Mouse (Mus musculus): ENCODE data around the gene Metrnl. TPM values are rescaled to one million over a fixed set of nuclear protein-coding genes. Genes with fewer than 3 reads are reported as not detected.
"Not testable (repeated sequence)": the region's sequence is repeated elsewhere in the genome, so short reads cannot be mapped to it uniquely, and the experiment has no call there.

Gene Metrnl
- total RNA-seq (2017): 9.2 and 12.2 TPM in 2 replicates

GRCm38 (mm10) chr11:121701244-121701643, at the start of gene Metrnl:
Gene Metrnl (plus strand): TSS chr11:121701544.
- ATAC-seq (replicated peaks in 1 of 2; ENCODE audit: insufficient read depth in 1 of 2, low FRiP score in 2 of 2, low TSS enrichment in 1 of 2, low read depth in 1 of 2, poor library complexity in 2 of 2, severe bottlenecking in 2 of 2): no peak

- ATAC-seq (replicated peaks in 1 of 2; ENCODE audit: insufficient read depth in 1 of 2, low FRiP score in 2 of 2, low TSS enrichment in 1 of 2, low read depth in 1 of 2, poor library complexity in 2 of 2, severe bottlenecking in 2 of 2): no peak
Measured at GRCm38 (mm10) chr11:121651556-121651955, 49.8 kb upstream of the Metrnl start.

DNA sequence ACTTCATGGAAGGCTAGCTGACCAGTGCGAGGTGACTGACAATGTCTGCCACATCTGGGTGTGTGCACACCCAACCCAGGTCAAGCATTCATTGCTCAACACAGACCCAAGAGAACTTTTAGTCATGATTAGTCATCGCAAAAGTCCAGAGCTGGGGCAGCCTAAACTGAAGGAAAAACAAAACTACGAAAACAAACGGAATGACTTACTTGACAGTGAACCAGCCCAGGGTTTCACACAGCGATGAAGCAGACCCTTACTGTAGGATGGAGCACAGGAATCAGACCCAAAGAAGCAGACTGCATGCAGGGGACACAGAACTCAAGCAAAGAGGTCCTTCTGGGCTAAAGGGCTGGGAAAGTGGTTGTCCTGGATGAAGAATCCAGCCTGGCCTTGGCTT, 49.4 kb upstream of the Metrnl start:
- ATAC-seq (replicated peaks in 1 of 2; ENCODE audit: insufficient read depth in 1 of 2, low FRiP score in 2 of 2, low TSS enrichment in 1 of 2, low read depth in 1 of 2, poor library complexity in 2 of 2, severe bottlenecking in 2 of 2): no peak

DNA sequence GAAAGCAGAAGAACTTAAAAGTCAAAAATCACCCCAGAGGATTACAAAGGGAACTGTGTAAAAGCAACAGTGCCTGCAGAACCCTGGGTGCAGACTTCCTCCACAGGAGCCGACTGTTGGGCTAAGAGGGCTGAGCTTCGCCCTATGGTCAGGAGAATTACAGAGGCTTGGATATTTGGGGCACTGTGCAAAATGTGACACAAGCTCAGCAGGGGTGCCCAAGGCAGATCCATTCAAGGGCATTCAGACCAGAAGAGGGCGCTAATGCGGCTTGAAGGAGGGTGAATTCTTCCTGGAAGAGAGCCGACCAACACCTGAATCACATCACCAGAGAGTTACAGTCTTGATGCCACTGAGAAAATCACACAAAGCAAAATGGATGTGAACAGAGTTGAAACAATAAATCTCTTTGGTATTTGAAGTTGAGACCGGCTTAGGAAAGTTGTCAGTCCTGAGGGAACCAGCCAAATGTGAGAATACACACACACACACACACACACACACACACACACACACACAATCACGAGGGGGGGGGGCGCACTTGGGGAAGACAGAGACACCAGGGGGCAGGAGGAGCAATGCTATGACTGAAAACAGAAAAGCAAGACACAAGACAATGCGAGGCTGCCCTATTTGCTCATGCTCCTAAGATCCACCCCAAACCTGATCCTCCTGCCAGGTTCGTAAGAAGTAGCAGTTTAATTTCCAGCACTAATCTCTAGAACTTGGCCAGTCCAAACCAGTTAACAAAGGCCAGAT, 48.6 kb upstream of the Metrnl start:
- ATAC-seq (replicated peaks in 1 of 2; ENCODE audit: insufficient read depth in 1 of 2, low FRiP score in 2 of 2, low TSS enrichment in 1 of 2, low read depth in 1 of 2, poor library complexity in 2 of 2, severe bottlenecking in 2 of 2): peak; percentile 23 to 58

DNA sequence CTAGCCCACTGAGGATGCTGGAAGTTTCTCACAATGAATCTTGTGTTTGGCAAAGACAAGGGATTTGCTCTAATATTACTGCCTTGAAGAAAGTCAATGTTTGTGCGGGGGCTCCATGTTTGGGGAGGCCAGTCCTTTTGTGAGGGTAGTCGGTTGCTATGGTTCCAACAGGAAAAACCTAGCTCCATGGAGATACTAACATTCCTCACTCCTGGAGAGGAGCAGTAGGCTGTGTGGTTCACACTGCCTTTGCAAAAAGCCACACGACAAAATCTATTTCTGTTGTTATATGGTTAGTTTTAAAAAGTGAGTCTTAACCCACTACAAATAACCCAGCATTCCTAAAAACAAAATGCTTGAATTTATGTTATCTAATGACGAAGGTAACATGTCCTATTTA, 47.7 kb upstream of the Metrnl start:
- no peak for ATAC-seq (replicated peaks in 1 of 2; ENCODE audit: insufficient read depth in 1 of 2, low FRiP score in 2 of 2, low TSS enrichment in 1 of 2, low read depth in 1 of 2, poor library complexity in 2 of 2, severe bottlenecking in 2 of 2)

GRCm38 (mm10) chr11:121654406-121654945, 46.9 kb upstream of the Metrnl start:
- ATAC-seq (replicated peaks in 1 of 2; ENCODE audit: insufficient read depth in 1 of 2, low FRiP score in 2 of 2, low TSS enrichment in 1 of 2, low read depth in 1 of 2, poor library complexity in 2 of 2, severe bottlenecking in 2 of 2): no peak

DNA sequence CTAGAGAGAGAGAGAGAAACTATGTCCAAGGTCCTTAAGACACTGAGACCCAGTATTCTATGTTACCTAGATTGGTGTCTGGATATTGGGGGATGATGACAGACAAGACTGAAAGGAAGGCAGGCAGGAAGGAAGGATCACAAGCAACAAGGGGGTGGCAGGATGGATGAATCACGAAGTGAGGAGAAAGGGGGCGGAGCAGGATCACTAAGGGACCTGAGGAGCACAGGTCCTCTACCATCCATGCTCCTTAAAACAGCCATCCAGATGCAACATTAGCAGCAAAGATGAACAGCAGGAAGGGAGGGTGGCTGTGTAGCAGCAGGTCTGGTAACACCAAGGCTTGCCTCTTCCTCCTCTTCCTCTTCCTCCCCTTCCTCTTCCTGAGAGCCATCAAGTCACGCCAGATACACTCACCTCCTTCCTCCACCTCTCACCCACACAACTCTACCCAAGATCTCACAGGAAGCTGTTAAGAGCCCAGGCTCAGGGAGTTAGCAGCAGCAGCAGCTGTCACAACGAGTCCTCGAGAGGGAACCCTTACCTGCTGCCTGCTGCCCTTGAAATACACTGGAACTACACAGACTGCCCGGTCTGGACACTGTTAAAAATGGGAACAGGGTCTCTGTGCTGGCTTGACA, 46.1 kb upstream of the Metrnl start:
- ATAC-seq (replicated peaks in 1 of 2; ENCODE audit: insufficient read depth in 1 of 2, low FRiP score in 2 of 2, low TSS enrichment in 1 of 2, low read depth in 1 of 2, poor library complexity in 2 of 2, severe bottlenecking in 2 of 2): peak; percentile 35 to 52; a peak in 2 of 4 replicates

GRCm38 (mm10) chr11:121655807-121656511, 45.4 kb upstream of the Metrnl start:
- peak; percentile 35 to 75; a peak in 2 of 4 replicates for ATAC-seq (replicated peaks in 1 of 2; ENCODE audit: insufficient read depth in 1 of 2, low FRiP score in 2 of 2, low TSS enrichment in 1 of 2, low read depth in 1 of 2, poor library complexity in 2 of 2, severe bottlenecking in 2 of 2)

GRCm38 (mm10) chr11:121658151-121658550, 43.2 kb upstream of the Metrnl start:
- no peak for ATAC-seq (replicated peaks in 1 of 2; ENCODE audit: insufficient read depth in 1 of 2, low FRiP score in 2 of 2, low TSS enrichment in 1 of 2, low read depth in 1 of 2, poor library complexity in 2 of 2, severe bottlenecking in 2 of 2)

- ATAC-seq (replicated peaks in 1 of 2; ENCODE audit: insufficient read depth in 1 of 2, low FRiP score in 2 of 2, low TSS enrichment in 1 of 2, low read depth in 1 of 2, poor library complexity in 2 of 2, severe bottlenecking in 2 of 2): not testable (repeated sequence)
Measured at GRCm38 (mm10) chr11:121660604-121661003, 40.7 kb upstream of the Metrnl start.

- no peak for ATAC-seq (replicated peaks in 1 of 2; ENCODE audit: insufficient read depth in 1 of 2, low FRiP score in 2 of 2, low TSS enrichment in 1 of 2, low read depth in 1 of 2, poor library complexity in 2 of 2, severe bottlenecking in 2 of 2)
Measured at GRCm38 (mm10) chr11:121661116-121661515, 40.2 kb upstream of the Metrnl start.

GRCm38 (mm10) chr11:121667541-121667940, 33.8 kb upstream of the Metrnl start:
- no peak for ATAC-seq (replicated peaks in 1 of 2; ENCODE audit: insufficient read depth in 1 of 2, low FRiP score in 2 of 2, low TSS enrichment in 1 of 2, low read depth in 1 of 2, poor library complexity in 2 of 2, severe bottlenecking in 2 of 2)

- no peak for ATAC-seq (replicated peaks in 1 of 2; ENCODE audit: insufficient read depth in 1 of 2, low FRiP score in 2 of 2, low TSS enrichment in 1 of 2, low read depth in 1 of 2, poor library complexity in 2 of 2, severe bottlenecking in 2 of 2)
Measured at GRCm38 (mm10) chr11:121668776-121669175, 32.6 kb upstream of the Metrnl start.

GRCm38 (mm10) chr11:121670926-121671325, 30.4 kb upstream of the Metrnl start:
- no peak for ATAC-seq (replicated peaks in 1 of 2; ENCODE audit: insufficient read depth in 1 of 2, low FRiP score in 2 of 2, low TSS enrichment in 1 of 2, low read depth in 1 of 2, poor library complexity in 2 of 2, severe bottlenecking in 2 of 2)

- ATAC-seq (replicated peaks in 1 of 2; ENCODE audit: insufficient read depth in 1 of 2, low FRiP score in 2 of 2, low TSS enrichment in 1 of 2, low read depth in 1 of 2, poor library complexity in 2 of 2, severe bottlenecking in 2 of 2): no peak
Measured at GRCm38 (mm10) chr11:121672312-121672989, 28.9 kb upstream of the Metrnl start.

- peak; percentile 96 to 98 for ATAC-seq (replicated peaks in 1 of 2; ENCODE audit: insufficient read depth in 1 of 2, low FRiP score in 2 of 2, low TSS enrichment in 1 of 2, low read depth in 1 of 2, poor library complexity in 2 of 2, severe bottlenecking in 2 of 2)
Measured at GRCm38 (mm10) chr11:121672990-121673572, 28.3 kb upstream of the Metrnl start, which contains the start of gene B3gntl1. Gene B3gntl1 (minus strand): TSS chr11:121673153.

DNA sequence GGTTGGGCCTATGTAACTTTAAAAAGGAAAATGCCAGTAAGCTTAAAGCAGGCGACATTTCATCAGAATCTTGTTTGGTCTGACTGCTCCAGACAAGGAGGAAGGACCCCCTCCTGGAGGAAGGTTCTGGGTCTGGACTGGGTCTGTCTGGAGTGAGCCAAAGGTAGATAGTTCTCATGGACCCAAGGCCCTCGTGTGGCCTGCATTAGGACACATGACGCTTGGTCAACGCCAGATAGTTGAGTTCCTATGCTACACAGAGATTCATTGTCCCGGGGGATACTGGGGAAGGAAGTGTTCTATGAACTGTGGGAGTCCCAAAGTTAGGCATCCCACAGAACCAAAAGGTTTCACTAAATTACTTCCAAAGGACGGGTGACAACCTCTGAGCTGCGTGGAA, 27.7 kb upstream of the Metrnl start:
- no peak for ATAC-seq (replicated peaks in 1 of 2; ENCODE audit: insufficient read depth in 1 of 2, low FRiP score in 2 of 2, low TSS enrichment in 1 of 2, low read depth in 1 of 2, poor library complexity in 2 of 2, severe bottlenecking in 2 of 2)

All from hematopoietic stem cell, adult 5-6 weeks (primary cell).